Mouse (Mus musculus): ENCODE data around the gene Btd.

Gene Btd

DNA sequence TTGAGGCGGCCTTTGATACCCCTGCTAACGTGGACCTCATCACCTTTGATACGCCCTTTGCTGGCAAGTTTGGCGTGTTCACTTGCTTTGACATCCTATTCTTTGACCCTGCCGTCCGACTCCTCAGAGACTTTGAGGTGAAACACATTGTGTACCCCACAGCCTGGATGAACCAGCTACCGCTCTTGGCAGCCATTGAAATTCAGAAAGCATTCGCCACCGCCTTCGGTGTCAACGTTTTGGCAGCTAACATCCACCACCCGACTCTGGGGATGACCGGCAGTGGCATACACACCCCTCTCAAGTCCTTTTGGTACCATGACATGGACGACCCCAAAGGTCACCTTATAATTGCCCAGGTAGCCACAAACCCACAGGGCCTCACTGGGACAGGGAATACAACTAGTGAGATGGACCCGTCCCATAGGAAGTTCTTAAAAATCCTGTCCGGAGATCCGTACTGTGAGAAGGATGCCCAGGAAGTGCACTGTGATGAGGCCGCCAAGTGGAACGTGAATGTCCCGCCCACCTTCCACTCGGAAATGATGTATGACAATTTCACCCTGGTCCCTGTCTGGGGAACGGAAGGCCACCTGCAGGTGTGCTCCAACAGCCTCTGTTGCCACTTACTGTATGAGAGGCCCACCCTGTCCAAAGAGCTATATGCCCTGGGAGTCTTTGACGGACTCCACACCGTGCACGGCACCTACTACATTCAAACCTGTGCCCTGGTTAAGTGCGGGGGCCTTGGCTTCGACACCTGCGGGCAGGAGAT lies 26.3 kb downstream of the Btd start:
- DNase-seq, result peak; percentile 14

DNA sequence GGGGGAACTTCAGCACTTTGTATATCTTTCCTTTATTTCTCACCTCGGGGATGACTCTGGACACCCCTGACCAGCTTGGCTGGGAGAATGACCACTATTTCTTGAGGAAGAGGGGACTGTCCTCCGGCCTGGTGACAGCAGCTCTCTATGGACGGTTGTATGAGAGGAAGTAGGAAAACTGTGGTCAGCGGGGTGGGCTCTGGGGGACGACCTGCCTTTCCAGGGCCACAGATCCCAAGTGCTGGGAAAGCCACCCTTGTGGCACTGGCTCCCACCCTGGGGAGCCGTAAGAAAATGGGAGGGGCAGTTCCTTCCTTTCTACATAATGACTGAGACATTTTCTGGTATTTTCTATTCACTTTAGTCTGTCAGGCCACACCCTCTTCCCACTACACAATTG lies 26.9 kb downstream of the Btd start:
- DNase-seq, result no peak

DNA sequence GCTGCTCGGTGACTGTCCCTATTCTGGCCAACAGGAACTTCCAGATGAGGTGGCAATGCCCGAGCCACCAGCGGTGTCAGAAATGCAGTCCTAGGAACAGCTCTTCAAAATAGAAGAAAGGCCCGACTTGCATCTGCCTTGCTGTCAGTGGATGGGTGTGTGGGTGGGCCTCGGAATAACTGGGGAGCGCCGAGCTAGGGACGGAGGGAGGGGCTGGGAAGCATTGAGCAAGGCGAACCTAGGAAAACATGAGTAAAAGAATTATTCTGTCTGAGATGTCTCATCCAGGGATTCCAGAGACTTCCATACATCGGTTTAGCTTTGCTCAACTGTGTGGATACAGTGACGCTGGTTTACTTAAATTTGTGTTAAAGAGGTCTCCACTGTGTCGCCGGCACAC lies 27.5 kb downstream of the Btd start:
- DNase-seq, result no peak

- peak; percentile 37 for DNase-seq
Measured at GRCm38 (mm10) chr14:31669161-31669611, 28.4 kb downstream of the Btd start.

- DNase-seq, result peak; percentile 23
Measured at GRCm38 (mm10) chr14:31669642-31670490, 29.0 kb downstream of the Btd start.

GRCm38 (mm10) chr14:31671635-31672320 lies 30.9 kb downstream of the Btd start:
- no peak for DNase-seq

DNA sequence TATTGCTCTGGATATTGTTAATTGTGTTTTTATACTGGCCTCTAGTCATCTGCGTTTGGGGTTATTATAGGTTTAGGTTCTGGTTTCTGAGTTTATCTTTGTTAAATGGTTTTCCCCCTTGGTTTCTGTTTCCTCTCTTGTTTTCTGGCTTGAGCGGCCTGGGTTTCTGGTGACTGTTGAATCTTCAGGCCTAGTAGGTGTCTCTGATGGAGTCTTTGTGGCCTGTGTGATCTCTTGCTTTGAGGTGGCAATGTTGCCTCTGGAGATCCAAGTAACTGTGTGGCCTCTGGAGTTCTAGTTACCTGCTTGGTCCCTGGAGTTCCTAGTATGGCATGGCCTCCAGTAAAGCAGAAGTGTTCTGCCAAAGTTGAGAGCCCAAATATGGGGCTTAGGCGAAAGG lies 39.8 kb downstream of the Btd start:
- no peak for DNase-seq

DNA sequence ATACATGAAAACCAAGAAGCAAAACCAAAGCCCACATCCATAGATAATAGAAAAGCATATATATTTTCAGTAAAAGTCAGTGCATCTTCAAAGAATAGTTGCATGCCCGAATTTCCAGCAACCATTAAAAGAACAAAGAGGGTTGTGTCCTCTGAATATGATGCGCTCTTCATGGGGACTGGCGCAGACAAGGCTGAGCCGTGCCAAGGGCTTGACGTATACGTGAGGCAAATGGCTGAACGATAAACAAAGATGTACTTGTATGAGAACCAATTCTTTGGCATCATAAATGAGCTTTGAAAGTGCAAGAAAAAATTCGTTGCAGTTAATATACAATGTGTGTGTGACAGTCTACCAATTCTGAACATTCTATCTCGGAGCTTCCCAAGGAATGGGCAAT lies 40.5 kb downstream of the Btd start:
- no peak for DNase-seq

- DNase-seq, result no peak
Measured at GRCm38 (mm10) chr14:31681931-31682555, 41.2 kb downstream of the Btd start.

- DNase-seq, result no peak
Measured at GRCm38 (mm10) chr14:31683610-31684009, 42.8 kb downstream of the Btd start.

DNA sequence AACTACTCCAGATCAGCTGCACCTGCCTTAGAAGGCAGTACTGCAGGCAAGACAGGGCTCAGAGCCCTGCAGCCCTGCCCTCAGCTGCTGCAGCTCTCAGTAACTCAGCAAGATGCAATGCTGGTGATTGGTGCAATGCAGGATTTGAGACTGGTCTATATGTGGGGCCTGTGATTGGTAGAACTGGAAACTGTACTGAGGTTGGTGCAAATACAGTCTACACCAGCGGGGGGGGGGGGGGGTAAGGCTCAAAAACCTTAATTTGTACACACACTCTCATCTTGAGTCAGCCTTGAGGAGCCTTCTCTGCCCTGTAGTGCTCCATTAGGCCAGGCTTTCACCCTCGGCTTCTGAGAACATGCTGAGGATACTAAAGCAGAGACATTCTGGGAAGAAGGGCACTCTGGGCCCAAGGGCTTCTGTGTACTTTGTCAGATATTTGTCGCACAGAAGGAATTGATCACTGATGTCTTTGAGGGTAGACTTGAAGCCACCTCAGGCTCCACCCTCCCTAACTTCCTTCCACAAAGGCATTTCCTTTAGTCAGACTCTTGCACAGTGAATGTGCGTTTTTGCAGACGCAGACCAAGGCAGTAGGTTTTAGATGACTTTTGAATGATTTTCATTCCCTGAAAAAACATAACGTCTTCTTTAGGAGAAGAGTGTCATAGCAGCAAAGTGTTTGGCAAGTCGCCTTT lies 43.7 kb downstream of the Btd start:
- no peak for DNase-seq

DNA sequence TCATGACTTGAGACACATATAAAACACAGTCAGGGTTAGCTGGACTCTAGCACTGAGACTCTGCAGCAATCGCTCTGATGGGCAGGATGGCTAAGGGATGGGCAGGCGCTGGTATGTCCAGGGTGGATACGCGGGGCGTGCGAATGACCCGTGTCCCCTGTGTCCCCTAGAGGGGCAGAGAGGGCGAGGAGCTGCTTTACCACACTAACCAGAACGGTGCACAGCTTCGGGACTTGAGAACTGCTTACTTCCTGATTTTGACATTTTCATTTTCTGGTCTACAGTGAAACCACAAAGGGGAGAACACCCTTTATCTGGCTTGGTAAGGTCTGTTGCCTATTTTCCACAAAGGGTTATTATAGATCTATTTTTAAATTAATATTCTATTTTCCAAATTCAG lies 44.9 kb downstream of the Btd start:
- DNase-seq, result no peak

DNA sequence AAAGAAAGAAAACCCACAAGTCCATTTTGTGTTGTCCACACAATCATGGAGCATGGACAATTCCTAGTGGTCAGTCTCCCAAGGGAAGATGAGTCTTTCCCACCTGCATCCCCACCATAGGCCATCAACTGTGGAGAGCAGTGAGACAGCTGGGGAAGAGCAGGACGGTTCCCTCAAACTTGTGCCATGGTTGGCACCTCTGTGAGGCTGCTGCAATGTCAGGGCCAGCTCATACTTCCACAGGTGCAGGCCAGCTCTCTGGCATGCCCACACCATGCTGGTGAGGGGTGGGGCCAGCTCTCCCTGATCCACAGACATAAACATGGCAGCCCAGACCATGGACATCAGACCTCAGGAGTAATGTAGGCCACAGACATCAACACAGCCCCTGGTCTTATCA lies 45.4 kb downstream of the Btd start:
- no peak for DNase-seq

- no peak for DNase-seq
Measured at GRCm38 (mm10) chr14:31692536-31692935, 51.7 kb downstream of the Btd start.

DNA sequence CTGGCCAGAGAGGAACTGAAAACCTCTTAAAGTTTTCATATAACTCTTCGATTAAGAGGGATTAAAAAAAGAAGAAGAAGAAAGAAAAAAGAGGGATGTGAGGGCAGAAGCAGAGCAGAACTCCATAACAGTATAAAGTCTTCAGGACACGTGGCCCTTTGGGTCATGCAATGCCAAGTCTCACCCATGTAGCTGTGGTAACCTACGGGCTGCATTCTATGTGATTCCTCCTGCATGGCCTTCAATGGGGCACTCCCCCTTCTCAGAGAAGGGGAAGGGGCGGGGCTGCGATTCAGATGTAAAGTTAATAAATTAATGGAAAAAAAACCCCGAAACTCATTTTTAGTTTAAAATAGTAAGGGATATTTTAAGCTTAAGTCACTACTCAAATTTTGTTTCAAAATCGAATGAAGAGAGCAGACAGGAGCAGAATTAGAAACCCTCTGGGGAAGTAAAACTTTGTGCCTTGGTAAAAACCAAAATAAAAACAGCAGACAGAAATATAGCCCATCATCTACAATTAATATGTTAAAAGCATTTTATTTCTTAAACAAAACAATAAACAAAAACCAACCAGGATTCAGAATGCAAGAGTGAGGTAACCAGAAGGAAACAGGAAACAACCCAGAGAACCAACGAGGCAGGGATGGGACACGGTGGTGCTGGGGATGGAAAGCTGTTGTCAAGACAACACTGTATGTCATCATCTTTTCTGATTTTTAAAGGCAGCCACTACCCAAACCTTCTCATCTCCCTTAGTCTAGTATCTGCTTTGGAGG lies 55.6 kb downstream of the Btd start:
- DNase-seq, result no peak

- no peak for DNase-seq
Measured at GRCm38 (mm10) chr14:31696985-31697303, 56.1 kb downstream of the Btd start.

- DNase-seq, result peak; percentile 64
Measured at GRCm38 (mm10) chr14:31697346-31697745, 56.5 kb downstream of the Btd start.

DNA sequence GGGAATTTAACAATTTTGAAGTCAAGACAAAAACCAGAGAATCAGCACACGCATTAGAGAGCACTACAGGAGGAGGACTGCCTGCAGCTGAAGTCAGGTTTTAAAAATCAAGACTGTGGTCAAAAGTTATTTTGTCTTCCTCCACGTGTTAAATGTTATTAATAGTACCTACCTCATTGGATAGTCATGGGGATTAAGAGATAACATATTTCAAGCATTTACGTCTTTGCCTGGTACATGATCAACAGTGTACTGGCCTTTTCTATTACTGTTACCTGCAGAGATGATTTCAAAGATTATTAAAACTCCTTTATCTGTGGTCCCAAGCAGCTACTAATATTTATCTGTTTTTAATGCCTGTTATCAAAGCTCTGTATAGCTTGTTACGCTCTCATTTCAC lies 56.9 kb downstream of the Btd start:
- DNase-seq, result no peak

DNA sequence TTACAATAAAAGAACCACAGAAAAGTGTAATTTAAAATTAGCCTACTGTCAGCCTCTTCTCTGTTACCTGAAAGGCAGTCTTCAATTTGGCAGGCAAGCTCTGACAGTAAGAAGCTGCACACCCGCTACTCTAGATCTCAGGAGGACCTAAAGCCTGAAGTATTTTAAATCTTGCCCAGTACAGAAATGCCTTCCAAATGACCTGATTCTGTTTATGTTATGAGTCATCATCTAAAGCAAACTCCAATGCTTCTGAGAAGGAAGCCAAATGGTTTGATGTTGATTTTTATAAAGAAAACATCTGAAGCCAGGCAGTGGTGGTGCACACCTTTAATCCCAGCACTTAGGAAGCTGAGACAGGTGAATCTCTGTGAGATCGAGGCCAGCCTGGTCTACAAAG lies 59.5 kb downstream of the Btd start:
- no peak for DNase-seq

DNA sequence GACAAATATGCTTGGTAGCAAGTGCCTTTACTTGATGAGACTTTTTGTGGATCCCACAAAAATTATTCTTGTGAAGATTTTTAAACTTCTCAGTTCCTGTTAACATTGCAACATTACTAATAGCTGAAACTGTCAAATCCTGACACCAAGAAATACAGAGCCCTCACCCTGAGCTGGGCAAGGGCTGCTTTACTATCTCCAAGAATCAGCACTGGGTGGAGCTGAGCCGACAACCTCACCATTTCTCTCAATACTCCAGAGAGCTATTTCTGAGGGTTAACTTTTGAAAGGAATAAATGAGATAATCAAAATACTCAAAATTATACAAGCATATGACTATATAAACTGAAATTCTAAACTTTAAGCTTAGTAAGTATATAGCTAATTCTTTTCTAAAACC lies 68.5 kb downstream of the Btd start:
- DNase-seq, result no peak

GRCm38 (mm10) chr14:31715669-31716068 lies 74.8 kb downstream of the Btd start:
- DNase-seq, result no peak

DNA sequence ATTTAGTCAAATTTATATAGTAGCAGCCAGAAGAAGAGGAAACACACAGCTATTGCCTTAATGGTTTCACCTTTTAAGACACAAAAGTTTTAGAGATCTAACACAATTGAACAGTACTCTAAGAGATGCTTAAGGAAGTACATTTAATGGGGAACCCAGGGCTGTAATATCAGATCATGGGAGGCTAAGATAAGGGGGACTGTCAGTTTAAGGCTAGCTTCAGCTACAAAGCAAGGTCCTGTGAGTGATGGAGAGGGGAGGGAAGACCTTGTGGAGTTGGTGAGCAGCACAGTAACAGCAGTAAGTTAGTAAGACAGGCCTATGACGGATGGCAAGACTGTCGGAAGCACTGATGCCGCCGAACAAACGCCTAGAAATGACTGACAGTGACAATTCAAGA lies 76.5 kb downstream of the Btd start:
- no peak for DNase-seq

Data from cerebellum, adult 11-12 months (tissue).